Mouse (Mus musculus): ENCODE measurements around the gene Gtf2a1l. TPM values are rescaled to one million over a fixed set of nuclear protein-coding genes. Genes with fewer than 3 reads are reported as not detected.

The Gtf2a1l gene
- polyA plus RNA-seq, 1 experiment = not detected

DNA sequence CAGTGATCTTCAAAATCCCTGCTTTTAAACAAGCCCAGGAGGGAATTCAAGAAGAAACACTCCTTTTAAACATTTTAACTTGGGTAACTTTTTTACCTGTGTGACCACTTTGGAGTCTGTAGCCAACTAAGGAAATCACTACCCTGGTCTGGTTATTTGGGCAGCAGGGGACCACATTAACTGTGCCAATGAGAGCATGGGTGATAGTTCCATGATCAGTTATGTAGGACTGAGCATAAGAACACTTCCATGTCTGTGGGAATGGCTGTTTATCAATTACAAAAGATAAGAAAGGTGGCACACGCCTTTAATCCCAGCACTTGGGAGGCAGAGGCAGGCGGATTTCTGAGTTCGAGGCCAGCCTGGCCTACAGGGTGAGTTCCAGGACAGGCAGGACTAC is 21.3 kb upstream of the Gtf2a1l start:
- no peak overlapping the region for H3K27ac ChIP-seq (ENCODE audit: insufficient read depth, low read length)
- no peak overlapping the region for H3K4me3 ChIP-seq (ENCODE audit: insufficient read depth, low read length)
- H3K4me1 ChIP-seq (ENCODE audit: control insufficient read depth, insufficient read depth, low read length) = no peaks in the 10 kb centered on the region
- no peak for TF ChIP-seq CTCF (IDR thresholded peaks at IDR 0.05; ENCODE audit: borderline replicate concordance, insufficient read depth, low read length)
- TF ChIP-seq POLR2A (IDR thresholded peaks at IDR 0.05; ENCODE audit: low read depth, low read length) = no peak

GRCm38 (mm10) chr17:88652010-88652409 is 16.4 kb upstream of the Gtf2a1l start:
- H3K4me1 ChIP-seq (ENCODE audit: control insufficient read depth, insufficient read depth, low read length) = no peaks in the 10 kb centered on the region
- TF ChIP-seq POLR2A (IDR thresholded peaks at IDR 0.05; ENCODE audit: low read depth, low read length) = no peak
- TF ChIP-seq CTCF (IDR thresholded peaks at IDR 0.05; ENCODE audit: borderline replicate concordance, insufficient read depth, low read length) = peak; percentile 85
- no peak overlapping the region for H3K4me3 ChIP-seq (ENCODE audit: insufficient read depth, low read length)

DNA sequence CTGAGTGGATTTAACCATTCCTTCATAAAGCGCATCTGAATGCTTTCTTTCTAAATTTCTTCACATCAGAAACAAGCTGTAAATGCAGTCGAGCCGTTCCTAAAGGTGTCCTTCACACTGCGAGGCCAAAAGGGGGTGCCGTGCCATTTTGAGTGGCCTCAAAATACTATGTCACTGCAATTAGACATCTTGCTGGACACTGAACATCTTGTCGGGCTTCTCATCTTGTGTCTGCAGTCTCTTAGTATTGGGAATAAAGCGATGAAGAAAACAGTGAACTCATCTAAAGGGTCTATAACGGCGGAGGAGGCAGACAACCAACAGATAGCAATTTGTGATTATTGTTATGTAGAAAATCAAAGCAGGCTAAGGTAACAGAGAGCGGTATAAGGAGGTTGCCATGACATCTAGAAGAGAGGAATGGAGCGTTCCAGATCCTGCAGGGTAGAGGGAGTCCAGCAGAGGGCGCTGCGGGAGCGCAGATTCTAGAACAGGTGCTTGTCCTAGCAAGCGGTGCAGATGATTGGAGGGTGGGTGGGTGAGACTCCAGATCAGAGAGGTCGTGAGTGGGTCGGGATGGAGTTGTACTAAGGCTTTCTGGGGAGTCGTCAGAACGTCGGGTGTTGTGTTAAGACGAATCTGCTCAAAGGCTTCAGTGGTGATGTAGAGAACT is 15.6 kb upstream of the Gtf2a1l start:
- Histone ChIP-seq H3K4me3 (ENCODE audit: insufficient read depth, low read length) (no peak overlapping the region), H3K27ac (ENCODE audit: insufficient read depth, low read length) (no peak overlapping the region), H3K4me1 (ENCODE audit: control insufficient read depth, insufficient read depth, low read length) (no peaks in the 10 kb centered on the region)
- TF ChIP-seq POLR2A (IDR thresholded peaks at IDR 0.05; ENCODE audit: low read depth, low read length) (no peak), CTCF (IDR thresholded peaks at IDR 0.05; ENCODE audit: borderline replicate concordance, insufficient read depth, low read length) (peak; percentile 75)

More at GRCm38 (mm10) chr17:88652010-88652409, 16.4 kb upstream of the Gtf2a1l start:
- no peak overlapping the region for H3K27ac ChIP-seq (ENCODE audit: insufficient read depth, low read length)

DNA sequence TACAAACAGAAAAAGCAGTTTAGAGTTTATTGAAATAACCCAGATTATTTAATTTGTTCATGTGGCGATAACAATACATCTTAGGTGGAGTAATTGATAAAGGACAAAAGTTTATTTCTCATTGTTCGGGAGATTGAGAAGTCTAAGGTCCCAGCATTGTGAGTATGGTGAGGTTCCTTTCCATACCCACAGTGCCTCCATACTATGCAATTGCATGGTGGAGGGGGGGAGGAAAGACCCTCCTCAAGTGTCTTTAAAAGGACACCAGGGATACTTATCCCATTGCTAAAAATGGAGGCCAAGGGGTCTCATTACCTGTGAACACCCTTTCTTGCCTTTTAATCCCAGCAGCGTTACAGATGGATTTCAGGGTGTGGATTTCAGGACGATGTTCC is 15.1 kb upstream of the Gtf2a1l start:
- Histone ChIP-seq H3K4me3 (ENCODE audit: insufficient read depth, low read length) (no peak overlapping the region), H3K4me1 (ENCODE audit: control insufficient read depth, insufficient read depth, low read length) (no peaks in the 10 kb centered on the region), H3K27ac (ENCODE audit: insufficient read depth, low read length) (no peak overlapping the region)
- no peak for TF ChIP-seq CTCF (IDR thresholded peaks at IDR 0.05; ENCODE audit: borderline replicate concordance, insufficient read depth, low read length)
- no peak for TF ChIP-seq POLR2A (IDR thresholded peaks at IDR 0.05; ENCODE audit: low read depth, low read length)

DNA sequence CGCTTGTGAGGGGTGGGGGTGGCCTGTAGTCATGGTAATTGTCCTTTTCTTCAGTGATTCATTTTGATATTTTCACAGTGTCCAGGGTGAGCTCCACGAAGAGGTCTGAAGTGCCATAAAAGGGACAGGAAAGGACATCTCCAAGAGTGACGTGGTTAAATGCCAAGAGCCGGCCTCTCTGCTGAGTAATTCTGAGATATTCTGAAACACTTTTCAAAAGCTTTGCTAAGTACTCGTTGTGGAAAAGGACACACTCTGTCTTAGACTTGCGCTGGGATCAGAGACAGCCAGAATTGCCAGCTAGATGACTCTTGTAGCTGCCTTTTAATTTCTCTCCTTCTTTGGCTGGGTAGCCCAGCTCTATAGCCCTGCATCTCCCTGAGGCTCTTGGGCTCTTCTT is 9.9 kb upstream of the Gtf2a1l start:
- TF ChIP-seq POLR2A (IDR thresholded peaks at IDR 0.05; ENCODE audit: low read depth, low read length) (no peak), CTCF (IDR thresholded peaks at IDR 0.05; ENCODE audit: borderline replicate concordance, insufficient read depth, low read length) (no peak)
- no peak overlapping the region for H3K4me3 ChIP-seq (ENCODE audit: insufficient read depth, low read length)
- no peak overlapping the region for H3K27ac ChIP-seq (ENCODE audit: insufficient read depth, low read length)

GRCm38 (mm10) chr17:88666076-88666475 is 2.4 kb upstream of the Gtf2a1l start:
- Histone ChIP-seq H3K4me3 (ENCODE audit: insufficient read depth, low read length) (no peak overlapping the region), H3K4me1 (ENCODE audit: control insufficient read depth, insufficient read depth, low read length) (no peaks in the 10 kb centered on the region), H3K27ac (ENCODE audit: insufficient read depth, low read length) (no peak overlapping the region)
- TF ChIP-seq CTCF (IDR thresholded peaks at IDR 0.05; ENCODE audit: borderline replicate concordance, insufficient read depth, low read length) (no peak), POLR2A (IDR thresholded peaks at IDR 0.05; ENCODE audit: low read depth, low read length) (no peak)

More for the DNA sequence above, 9.9 kb upstream of the Gtf2a1l start:
- no peaks in the 10 kb centered on the region for H3K4me1 ChIP-seq (ENCODE audit: control insufficient read depth, insufficient read depth, low read length)

GRCm38 (mm10) chr17:88669921-88670320 is 1.5 kb downstream of the Gtf2a1l start:
- TF ChIP-seq CTCF (IDR thresholded peaks at IDR 0.05; ENCODE audit: borderline replicate concordance, insufficient read depth, low read length) (no peak), POLR2A (IDR thresholded peaks at IDR 0.05; ENCODE audit: low read depth, low read length) (no peak)

GRCm38 (mm10) chr17:88670800-88671199 is 2.3 kb downstream of the Gtf2a1l start:
- H3K4me3 ChIP-seq (ENCODE audit: insufficient read depth, low read length) = no peak overlapping the region
- TF ChIP-seq POLR2A (IDR thresholded peaks at IDR 0.05; ENCODE audit: low read depth, low read length) = no peak
- TF ChIP-seq CTCF (IDR thresholded peaks at IDR 0.05; ENCODE audit: borderline replicate concordance, insufficient read depth, low read length) = no peak
- H3K4me1 ChIP-seq (ENCODE audit: control insufficient read depth, insufficient read depth, low read length) = no peaks in the 10 kb centered on the region
- H3K27ac ChIP-seq (ENCODE audit: insufficient read depth, low read length) = no peak overlapping the region

More at GRCm38 (mm10) chr17:88669921-88670320, 1.5 kb downstream of the Gtf2a1l start:
- no peak overlapping the region for H3K4me3 ChIP-seq (ENCODE audit: insufficient read depth, low read length)
- H3K27ac ChIP-seq (ENCODE audit: insufficient read depth, low read length) = no peak overlapping the region
- no peaks in the 10 kb centered on the region for H3K4me1 ChIP-seq (ENCODE audit: control insufficient read depth, insufficient read depth, low read length)

DNA sequence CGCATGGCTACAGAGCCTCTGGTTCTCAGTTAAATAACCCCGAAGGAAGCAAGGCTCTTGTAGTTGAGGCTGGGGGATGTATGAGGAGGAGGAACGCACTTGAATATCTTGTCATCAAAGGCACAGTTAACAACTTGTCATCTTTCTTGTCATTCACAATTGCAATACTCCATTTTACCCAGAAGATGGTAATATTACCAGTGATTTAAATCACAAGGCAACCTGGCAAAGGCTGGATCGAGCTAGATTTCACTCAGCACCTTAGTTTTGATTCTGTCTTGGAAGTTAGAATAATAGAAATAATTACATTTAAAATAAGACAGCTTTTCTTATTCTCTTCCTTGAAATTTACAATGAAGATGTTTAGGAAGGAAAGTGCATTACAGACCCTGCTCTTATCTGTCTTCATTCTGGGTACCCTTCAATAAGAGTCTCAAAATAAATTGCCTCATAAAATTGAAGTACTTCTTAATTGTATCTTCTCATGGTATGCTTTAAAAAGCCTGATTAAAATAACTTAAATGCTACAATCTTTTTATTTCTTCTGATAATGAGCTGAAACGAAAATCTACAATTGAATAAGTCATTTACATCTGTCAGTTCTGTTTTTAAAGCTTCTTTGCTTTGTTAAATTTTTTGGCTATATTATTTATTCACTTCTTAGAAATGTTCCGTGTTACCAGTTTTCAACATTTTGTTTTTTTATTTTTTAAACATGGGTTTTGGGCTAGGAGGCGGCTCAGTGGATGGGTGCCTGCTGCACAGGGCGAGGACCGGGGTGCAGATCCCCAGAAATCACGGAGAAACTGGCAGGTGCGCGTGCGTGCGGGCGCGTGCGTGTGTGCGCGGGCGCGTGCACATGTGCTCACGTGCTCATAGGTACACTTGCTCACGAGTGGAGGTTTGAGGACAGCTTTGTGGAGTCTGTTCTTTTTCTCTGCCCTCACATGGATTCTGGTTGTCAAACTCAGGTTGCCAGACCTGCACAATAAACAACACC is 7.2 kb downstream of the Gtf2a1l start:
- Histone ChIP-seq H3K4me3 (ENCODE audit: insufficient read depth, low read length) (no peak overlapping the region), H3K27ac (ENCODE audit: insufficient read depth, low read length) (no peak overlapping the region), H3K4me1 (ENCODE audit: control insufficient read depth, insufficient read depth, low read length) (no peaks in the 10 kb centered on the region)
- TF ChIP-seq CTCF (IDR thresholded peaks at IDR 0.05; ENCODE audit: borderline replicate concordance, insufficient read depth, low read length) (no peak), POLR2A (IDR thresholded peaks at IDR 0.05; ENCODE audit: low read depth, low read length) (no peak)
